Mouse (Mus musculus): ENCODE data around the gene Twist2.

The Twist2 gene

GRCm38 (mm10) chr1:91819237-91819636, 18.0 kb downstream of the Twist2 start:
- DNase-seq (ENCODE audit: extremely low spot score): peak; percentile 45

- no peak for DNase-seq (ENCODE audit: extremely low spot score)
Observed at GRCm38 (mm10) chr1:91820531-91820930, 19.3 kb downstream of the Twist2 start.

GRCm38 (mm10) chr1:91822316-91822824, 21.1 kb downstream of the Twist2 start:
- no peak for DNase-seq (ENCODE audit: extremely low spot score)

- no peak for DNase-seq (ENCODE audit: extremely low spot score)
Observed at GRCm38 (mm10) chr1:91823530-91823929, 22.3 kb downstream of the Twist2 start.

GRCm38 (mm10) chr1:91823951-91824350, 22.7 kb downstream of the Twist2 start:
- DNase-seq (ENCODE audit: extremely low spot score): no peak

- DNase-seq (ENCODE audit: extremely low spot score): no peak
Observed at GRCm38 (mm10) chr1:91825261-91825660, 24.0 kb downstream of the Twist2 start.

GRCm38 (mm10) chr1:91831978-91832377, 30.7 kb downstream of the Twist2 start:
- DNase-seq (ENCODE audit: extremely low spot score): no peak

- DNase-seq (ENCODE audit: extremely low spot score): no peak
Observed at GRCm38 (mm10) chr1:91839557-91839956, 38.3 kb downstream of the Twist2 start.

- DNase-seq (ENCODE audit: extremely low spot score): no peak
Observed at GRCm38 (mm10) chr1:91839979-91840378, 38.7 kb downstream of the Twist2 start.

GRCm38 (mm10) chr1:91844236-91844635, 43.0 kb downstream of the Twist2 start:
- no peak for DNase-seq (ENCODE audit: extremely low spot score)

GRCm38 (mm10) chr1:91844681-91845379, 43.6 kb downstream of the Twist2 start:
- peak; percentile 61 for DNase-seq (ENCODE audit: extremely low spot score)

- no peak for DNase-seq (ENCODE audit: extremely low spot score)
Observed at GRCm38 (mm10) chr1:91845380-91845957, 44.2 kb downstream of the Twist2 start.

- DNase-seq (ENCODE audit: extremely low spot score): no peak
Observed at GRCm38 (mm10) chr1:91851300-91851699, 50.0 kb downstream of the Twist2 start.

- no peak for DNase-seq (ENCODE audit: extremely low spot score)
Observed at GRCm38 (mm10) chr1:91856771-91857664, 55.8 kb downstream of the Twist2 start.

GRCm38 (mm10) chr1:91858101-91858790, 57.0 kb downstream of the Twist2 start:
- no peak for DNase-seq (ENCODE audit: extremely low spot score)

- no peak for DNase-seq (ENCODE audit: extremely low spot score)
Observed at GRCm38 (mm10) chr1:91858901-91859300, 57.6 kb downstream of the Twist2 start.

- DNase-seq (ENCODE audit: extremely low spot score): no peak
Observed at GRCm38 (mm10) chr1:91861511-91861910, 60.2 kb downstream of the Twist2 start.

GRCm38 (mm10) chr1:91866001-91866400, 64.7 kb downstream of the Twist2 start:
- DNase-seq (ENCODE audit: extremely low spot score): no peak

- no peak for DNase-seq (ENCODE audit: extremely low spot score)
Observed at GRCm38 (mm10) chr1:91871101-91871500, 69.8 kb downstream of the Twist2 start.

- no peak for DNase-seq (ENCODE audit: extremely low spot score)
Observed at GRCm38 (mm10) chr1:91872388-91873059, 71.3 kb downstream of the Twist2 start.

All from embryo, embryonic 9.5 days (tissue).